Mouse (Mus musculus): ENCODE measurements around the gene Pgam1. TPM values are rescaled to one million over a fixed set of nuclear protein-coding genes. Genes with fewer than 3 reads are reported as not detected.
"Not testable (repeated sequence)": the region's sequence is repeated elsewhere in the genome, so short reads cannot be mapped to it uniquely, and the experiment has no call there.

Gene Pgam1
- total RNA-seq, 2 experiments from 2014 or later, result 115 to 131 TPM

- intact Hi-C loops (cut with DNase I), result no loop called here
- no peak for DNase-seq
Observed at GRCm38 (mm10) chr19:41907079-41907760, 4.5 kb upstream of the Pgam1 start.

DNA sequence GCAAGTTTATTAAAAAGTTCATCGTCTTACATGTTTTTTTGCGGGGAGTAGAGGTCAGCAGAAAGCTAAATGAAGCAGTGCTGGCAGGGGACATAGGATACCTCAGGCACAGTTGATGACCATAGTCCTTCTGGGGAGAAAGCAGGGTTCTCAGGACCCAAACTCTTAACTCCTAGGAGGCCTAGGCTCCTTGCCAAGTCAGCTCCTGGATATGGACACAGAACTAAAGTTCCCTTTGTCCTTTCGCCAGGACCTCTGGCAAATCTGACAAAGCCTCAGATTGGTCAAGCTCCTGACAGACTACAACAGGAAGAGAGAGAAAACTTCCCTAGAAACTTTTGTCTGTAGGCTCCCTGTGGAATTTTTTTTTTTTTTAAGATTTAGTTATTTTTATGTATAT is 3.0 kb upstream of the Pgam1 start:
- intact Hi-C loops (cut with DNase I), result no loop called here
- DNase-seq, result no peak

DNA sequence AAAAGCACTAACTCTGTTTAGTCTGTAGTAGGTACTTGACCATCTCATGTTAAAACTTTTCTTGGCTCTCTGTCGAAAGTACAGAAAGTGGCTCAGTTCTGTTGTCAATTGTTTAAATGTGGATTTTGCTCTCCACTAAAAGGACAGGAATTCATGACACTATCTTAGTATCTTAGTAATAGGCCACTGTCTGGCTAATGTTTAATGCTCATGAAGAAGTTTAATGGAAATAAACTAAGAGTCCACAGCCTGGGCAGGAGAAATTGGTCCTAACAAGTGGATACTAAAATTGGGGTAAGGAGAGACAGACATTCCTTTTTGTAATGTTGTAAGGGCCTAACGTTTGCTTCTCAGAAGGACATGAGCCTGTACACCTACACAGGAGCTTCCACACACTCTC is 1.3 kb upstream of the Pgam1 start:
- intact Hi-C loops (cut with DNase I), result loop anchor here (5.0 kb wide), 1 partner anchor 112 kb away; no protein-coding TSS in a partner anchor
- no peak for DNase-seq

DNA sequence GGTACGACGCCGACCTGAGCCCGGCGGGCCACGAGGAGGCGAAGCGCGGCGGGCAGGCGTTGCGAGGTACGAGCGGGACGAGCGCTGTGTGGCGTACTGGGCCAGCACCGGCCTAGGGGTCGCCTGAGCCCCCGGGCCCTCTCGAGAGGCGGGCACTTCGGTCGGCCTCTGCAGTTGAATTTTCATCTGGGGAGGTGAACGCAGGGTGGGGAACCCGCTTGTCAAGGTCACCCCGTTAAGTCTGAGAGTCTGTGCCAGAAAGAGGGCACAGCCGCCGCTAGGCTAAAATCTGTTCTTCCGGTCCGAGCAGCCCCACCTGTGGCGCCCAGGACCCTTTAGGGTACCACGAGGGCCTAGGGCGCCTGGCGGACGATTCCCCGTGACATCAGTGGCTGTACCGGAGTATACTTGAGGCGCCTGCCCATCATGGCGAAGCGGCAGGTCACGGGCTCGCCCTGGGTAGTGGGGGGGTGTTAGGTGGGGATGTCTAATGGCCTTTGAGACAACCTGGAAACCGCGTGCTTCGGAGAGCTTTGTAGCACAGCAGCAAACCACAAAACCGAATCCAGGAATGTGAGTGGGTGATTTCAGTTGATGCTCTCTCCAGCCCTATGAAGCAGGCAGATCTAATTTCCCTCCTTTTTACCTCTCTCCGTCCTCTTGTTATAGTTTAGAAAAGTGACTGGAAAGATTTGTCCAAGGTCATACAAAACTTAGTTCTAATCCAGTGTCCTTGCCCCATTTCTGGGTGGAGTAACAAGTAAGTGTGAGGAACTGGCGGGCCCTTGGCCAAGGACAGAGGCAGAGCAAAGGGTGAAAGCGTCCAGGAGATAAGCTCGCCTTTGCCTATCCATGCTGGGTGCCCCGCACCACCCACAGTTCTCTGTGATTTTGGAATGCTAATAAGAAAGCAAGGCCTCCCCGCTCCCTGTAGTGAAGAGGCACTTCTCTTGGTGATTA is 678 bp downstream of the Pgam1 start:
- intact Hi-C loops (cut with DNase I), result loop anchor here (5.0 kb wide), 1 partner anchor 110 kb away; no protein-coding TSS in a partner anchor
- peak; percentile 38 to 43 for DNase-seq

GRCm38 (mm10) chr19:41913774-41914591 is 2.3 kb downstream of the Pgam1 start:
- DNase-seq, result no peak
- intact Hi-C loops (cut with DNase I), result loop anchor here (5.0 kb wide), 1 partner anchor 108 kb away; no protein-coding TSS in a partner anchor

DNA sequence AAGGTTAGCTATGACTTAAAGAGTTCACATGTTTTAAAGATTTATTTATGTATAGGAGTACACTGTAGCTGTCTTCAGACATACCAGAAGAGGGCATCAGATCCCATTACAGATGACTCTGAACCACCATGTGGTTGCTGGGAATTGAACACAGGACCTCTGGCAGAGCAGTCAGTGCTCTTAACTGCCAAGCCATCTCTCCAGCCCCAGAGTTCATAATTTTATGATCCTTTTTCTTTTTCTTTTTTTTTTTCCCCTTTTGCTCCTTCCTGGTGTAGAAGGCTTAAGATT is 2.8 kb downstream of the Pgam1 start:
- not testable (repeated sequence) for DNase-seq
- intact Hi-C loops (cut with DNase I), result loop anchor here (5.0 kb wide), 1 partner anchor 108 kb away; no protein-coding TSS in a partner anchor

GRCm38 (mm10) chr19:41915294-41915693 is 3.6 kb downstream of the Pgam1 start:
- intact Hi-C loops (cut with DNase I), result no loop called here
- DNase-seq, result no peak

DNA sequence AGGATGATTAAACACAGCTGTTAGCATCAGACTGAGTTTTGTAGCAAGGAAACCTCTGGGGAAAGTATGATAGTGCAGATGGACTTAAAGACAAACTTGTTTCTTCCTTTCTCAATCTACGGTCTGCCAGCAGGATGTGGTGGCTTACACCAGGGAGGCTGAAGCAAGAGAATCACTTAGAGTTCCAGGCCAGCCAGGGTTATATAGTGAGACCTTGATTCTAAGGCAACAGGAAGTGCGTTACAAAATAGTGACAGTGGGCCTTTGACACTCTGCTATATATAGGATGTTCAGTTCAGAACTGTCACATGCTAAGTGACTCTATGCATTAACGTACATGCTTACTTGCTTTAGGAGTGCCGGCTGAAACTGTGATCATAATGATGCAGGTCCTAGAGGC is 5.1 kb downstream of the Pgam1 start:
- intact Hi-C loops (cut with DNase I), result no loop called here
- no peak for DNase-seq

DNA sequence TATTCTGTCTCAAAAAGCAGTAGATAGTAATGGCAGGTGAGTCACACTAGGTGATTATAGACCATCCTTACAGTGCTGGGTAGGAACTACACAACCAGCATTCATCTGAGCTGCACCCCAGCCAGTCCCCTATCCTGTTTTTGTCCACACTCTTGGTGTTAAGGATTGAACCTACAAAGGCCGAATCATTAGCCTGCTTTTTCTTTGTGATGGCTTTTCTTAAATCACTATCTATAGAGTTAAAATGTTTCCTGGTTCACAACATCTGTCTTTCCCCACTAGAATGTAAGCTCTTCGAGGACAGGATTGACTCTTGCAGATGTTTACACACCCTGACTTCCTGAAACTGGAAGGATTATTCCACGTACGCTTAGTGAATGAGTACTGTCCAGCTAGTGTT is 7.7 kb downstream of the Pgam1 start:
- no peak for DNase-seq
- intact Hi-C loops (cut with DNase I), result no loop called here

DNA sequence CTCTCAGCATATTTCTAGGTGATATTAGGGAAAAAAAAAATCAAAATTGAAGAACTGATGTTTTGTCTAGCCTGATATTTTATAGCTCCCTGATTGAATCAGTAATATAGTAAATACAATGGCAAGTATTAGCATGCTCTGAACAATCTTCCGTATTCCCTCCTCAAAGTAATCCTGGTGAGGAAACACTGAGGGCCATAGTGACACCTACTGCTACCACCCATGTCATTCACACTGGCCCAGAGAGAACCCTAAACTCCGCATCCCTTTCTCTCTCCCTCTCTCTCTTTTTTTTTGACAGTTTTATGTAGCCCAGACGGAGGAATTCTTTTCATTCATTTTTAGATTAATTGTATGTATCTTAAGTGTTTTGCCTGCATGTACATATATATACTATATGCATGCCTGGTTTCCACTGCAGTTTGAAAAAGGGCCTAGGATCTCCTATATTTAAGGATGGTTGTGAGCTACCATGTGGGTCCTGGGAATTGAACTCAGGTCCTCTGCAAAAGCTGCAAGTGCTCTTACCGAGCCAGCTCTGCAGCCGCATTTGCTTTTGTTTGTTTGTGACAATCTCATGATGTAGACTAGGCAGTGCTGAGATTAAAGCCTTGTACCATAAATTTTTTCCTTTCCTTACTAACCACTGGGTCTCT is 8.8 kb downstream of the Pgam1 start:
- no peak for DNase-seq
- intact Hi-C loops (cut with DNase I), result no loop called here

DNA sequence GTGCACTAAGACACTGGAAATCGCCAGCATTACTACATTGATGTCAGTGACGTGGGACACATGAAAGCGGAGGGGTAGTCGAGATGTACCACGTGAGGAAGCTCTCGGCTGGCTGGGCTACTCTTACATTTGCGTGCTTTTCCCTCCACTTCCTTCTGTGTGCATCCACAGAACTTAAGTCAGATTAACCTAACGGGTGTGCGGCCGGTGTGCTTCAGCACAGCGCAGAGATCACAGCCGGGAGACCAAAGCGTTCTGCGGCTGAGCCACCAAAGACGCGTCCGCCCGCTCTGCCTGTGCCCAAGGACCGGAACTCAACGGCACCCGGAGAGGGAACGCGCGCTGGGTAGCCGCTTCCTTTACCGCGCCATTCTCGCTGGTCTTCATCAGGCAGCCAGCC is 21.0 kb downstream of the Pgam1 start:
- intact Hi-C loops (cut with DNase I), result loop anchor here (5.0 kb wide), 1 partner anchor 35 kb away; the partner anchor contains the start of gene Rrp12
- DNase-seq, result no peak

DNA sequence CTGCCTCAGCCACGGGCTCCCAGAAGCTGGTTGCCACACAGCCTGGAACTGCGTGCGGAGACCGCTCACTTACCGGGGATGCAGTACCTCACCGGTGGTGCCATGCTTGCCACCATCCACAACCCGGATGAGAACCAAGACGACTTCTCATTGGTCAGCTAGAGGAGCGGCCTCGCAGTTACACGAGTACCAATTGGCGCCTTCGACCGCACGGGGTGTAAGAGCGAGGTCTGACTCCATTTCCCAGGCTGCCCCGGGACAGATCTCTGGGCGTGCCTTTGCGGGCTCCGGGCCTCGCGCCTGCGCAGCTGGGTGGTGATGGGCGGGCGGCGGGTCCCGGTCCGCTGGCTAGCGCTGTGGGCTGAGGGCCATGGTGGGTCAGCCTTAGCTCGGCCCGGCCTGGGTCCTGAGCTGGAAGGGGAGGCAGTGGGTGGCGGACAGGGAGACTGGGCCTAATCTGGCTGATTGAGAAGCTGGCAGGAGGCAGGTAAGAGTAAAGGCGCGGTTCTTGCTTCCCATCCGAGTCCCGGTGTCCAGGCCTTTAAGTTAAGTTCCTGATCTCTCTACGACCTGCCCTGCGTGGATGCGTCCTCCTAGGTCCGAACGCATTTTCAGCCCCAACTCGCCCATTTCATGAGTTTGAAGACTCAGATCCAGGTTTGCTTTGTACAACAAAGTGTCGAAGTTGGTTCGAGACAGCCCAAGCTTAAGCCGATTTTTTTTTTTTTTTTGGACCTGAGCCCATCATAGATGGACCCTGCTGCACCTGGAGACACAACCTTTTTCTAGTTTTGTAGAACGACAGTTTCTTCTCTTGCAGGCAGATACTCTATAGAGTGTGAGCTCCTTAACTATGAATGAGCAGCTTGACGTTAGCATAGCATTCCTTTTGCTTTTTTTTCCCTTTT is 21.7 kb downstream of the Pgam1 start, which contains the start of the genes Exosc1 and Zdhhc16:
Exosc1 (minus strand) TSS at position 245 of the 908 bp plus-strand sequence.
Zdhhc16 (plus strand) TSS at position 302 of the 908 bp plus-strand sequence.
- intact Hi-C loops (cut with DNase I), result loop anchor here (5.0 kb wide), 1 partner anchor 36 kb away; the partner anchor contains the start of gene Rrp12
- DNase-seq, result peak; percentile 98

GRCm38 (mm10) chr19:41934124-41934523 is 22.4 kb downstream of the Pgam1 start:
- DNase-seq, result no peak
- intact Hi-C loops (cut with DNase I), result loop anchor here (5.0 kb wide), 1 partner anchor 37 kb away; the partner anchor contains the start of gene Rrp12

DNA sequence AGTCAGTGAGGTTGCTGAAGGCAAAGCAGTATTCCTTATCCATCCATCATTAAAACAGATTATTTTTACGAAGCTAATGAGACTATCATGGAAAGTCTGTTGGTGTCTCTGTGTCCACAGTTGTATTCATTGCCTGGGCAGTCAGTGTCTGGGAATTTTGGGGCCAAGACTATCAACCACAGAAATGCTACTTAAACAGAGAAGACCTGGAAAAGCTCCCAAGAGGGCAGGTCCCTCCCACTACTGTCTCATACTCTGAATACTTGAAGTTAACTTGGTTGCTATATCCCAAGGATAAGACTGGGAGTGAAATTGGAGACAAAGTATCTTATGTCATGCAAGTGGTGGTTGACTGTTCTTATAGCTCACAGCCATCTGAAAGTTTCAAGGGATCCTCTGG is 24.2 kb downstream of the Pgam1 start:
- intact Hi-C loops (cut with DNase I), result no loop called here
- DNase-seq, result no peak

GRCm38 (mm10) chr19:41938539-41938938 is 26.8 kb downstream of the Pgam1 start:
- no peak for DNase-seq
- intact Hi-C loops (cut with DNase I), result no loop called here

DNA sequence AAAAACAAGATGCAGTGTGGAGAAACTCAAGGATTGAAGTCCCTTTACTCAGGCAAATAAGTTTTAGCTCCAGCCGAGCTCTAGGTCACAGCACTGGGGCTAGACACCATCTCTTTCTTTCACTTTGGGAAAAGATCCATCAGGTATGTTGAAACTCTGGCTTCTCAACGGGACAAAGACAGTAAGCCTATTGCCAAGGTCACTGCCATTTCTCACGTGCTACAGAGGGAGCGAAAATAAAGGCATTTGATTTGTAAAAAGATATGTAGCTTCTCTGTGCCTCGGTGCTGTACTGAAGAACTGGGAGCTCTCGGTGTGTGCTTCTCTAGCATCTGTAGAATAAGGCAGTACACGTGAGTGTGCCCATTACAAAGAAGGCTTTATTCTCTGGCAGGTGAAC is 32.1 kb downstream of the Pgam1 start:
- intact Hi-C loops (cut with DNase I), result no loop called here
- no peak for DNase-seq

- peak in 1 of 2 experiments; percentile 10 for DNase-seq
- intact Hi-C loops (cut with DNase I), result no loop called here
Observed at GRCm38 (mm10) chr19:41952287-41952686, 40.6 kb downstream of the Pgam1 start.

DNA sequence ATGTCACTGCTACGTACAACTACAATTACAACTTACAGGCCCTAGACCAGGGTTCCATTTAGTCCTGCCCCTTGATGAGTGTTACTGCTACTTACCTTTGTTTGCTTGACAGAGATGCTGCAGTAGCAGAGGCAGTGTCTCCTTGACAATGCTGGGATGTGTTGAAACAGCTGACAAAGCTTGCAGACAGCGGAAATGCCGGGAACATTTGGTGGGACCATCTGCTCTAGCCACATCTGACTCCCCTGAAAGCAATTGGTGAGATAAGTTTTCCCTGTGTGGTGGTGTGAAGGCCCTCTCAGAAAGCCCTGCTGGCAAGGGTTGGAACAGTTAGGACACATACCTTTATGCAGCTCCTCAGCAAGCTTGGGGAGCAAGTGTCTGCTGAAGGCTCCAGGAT is 41.9 kb downstream of the Pgam1 start:
- DNase-seq, result no peak
- intact Hi-C loops (cut with DNase I), result no loop called here

All from heart, postnatal 14 days (tissue).